Mouse (Mus musculus): ENCODE results near the gene Nps. TPM values are rescaled to one million over a fixed set of nuclear protein-coding genes. Genes with fewer than 3 reads are reported as not detected.

Nps gene
- polyA plus RNA-seq, 1 experiment from 2014 or later, result not detected

GRCm38 (mm10) chr7:135239441-135239840 is 19.1 kb upstream of the Nps start:
- WGBS, result 76% methylated on average over 4 of the region's 4 CpGs
- no peak overlapping the region for H3K4me2 ChIP-seq (ENCODE audit: low read depth, low read length)
- H3K27ac ChIP-seq (replicated peaks; ENCODE audit: low read depth, low read length), result no peak overlapping the region
- no peaks in the 10 kb centered on the region for H3K9me3 ChIP-seq (replicated peaks; ENCODE audit: control insufficient read depth, low read length)
- H3K36me3 ChIP-seq (replicated peaks; ENCODE audit: control insufficient read depth, insufficient read depth, low read depth, low read length), result no peaks in the 10 kb centered on the region
- no peaks in the 10 kb centered on the region for H3K27me3 ChIP-seq (ENCODE audit: control insufficient read depth, insufficient read depth, low read length)
- DNase-seq (ENCODE audit: low spot score) (no peak), ATAC-seq (replicated peaks; ENCODE audit: insufficient number of reproducible peaks, low FRiP score, low TSS enrichment, low read depth) (no peak)
- no peak overlapping the region for H3K9ac ChIP-seq (replicated peaks; ENCODE audit: low read length)
- H3K4me3 ChIP-seq (ENCODE audit: low read depth, low read length), result no peak overlapping the region
- no peaks in the 10 kb centered on the region for H3K4me1 ChIP-seq (ENCODE audit: control insufficient read depth, insufficient read depth, low read length)

GRCm38 (mm10) chr7:135240006-135240405 is 18.5 kb upstream of the Nps start:
- no peaks in the 10 kb centered on the region for H3K9me3 ChIP-seq (replicated peaks; ENCODE audit: control insufficient read depth, low read length)
- H3K4me1 ChIP-seq (ENCODE audit: control insufficient read depth, insufficient read depth, low read length), result no peaks in the 10 kb centered on the region
- ATAC-seq (replicated peaks; ENCODE audit: insufficient number of reproducible peaks, low FRiP score, low TSS enrichment, low read depth) (no peak), DNase-seq (ENCODE audit: low spot score) (no peak)
- no peak overlapping the region for H3K27ac ChIP-seq (replicated peaks; ENCODE audit: low read depth, low read length)
- WGBS, result 80% methylated on average over 6 of the region's 6 CpGs
- H3K27me3 ChIP-seq (ENCODE audit: control insufficient read depth, insufficient read depth, low read length), result no peaks in the 10 kb centered on the region
- no peak overlapping the region for H3K9ac ChIP-seq (replicated peaks; ENCODE audit: low read length)
- H3K36me3 ChIP-seq (replicated peaks; ENCODE audit: control insufficient read depth, insufficient read depth, low read depth, low read length), result no peaks in the 10 kb centered on the region
- no peak overlapping the region for H3K4me2 ChIP-seq (ENCODE audit: low read depth, low read length)
- H3K4me3 ChIP-seq (ENCODE audit: low read depth, low read length), result no peak overlapping the region

- H3K36me3 ChIP-seq (replicated peaks; ENCODE audit: control insufficient read depth, insufficient read depth, low read depth, low read length), result no peaks in the 10 kb centered on the region
- H3K4me3 ChIP-seq (ENCODE audit: low read depth, low read length), result no peak overlapping the region
- H3K27me3 ChIP-seq (ENCODE audit: control insufficient read depth, insufficient read depth, low read length), result no peaks in the 10 kb centered on the region
- 93% methylated on average over 2 of the region's 2 CpGs for WGBS
- no peaks in the 10 kb centered on the region for H3K9me3 ChIP-seq (replicated peaks; ENCODE audit: control insufficient read depth, low read length)
- H3K4me2 ChIP-seq (ENCODE audit: low read depth, low read length), result no peak overlapping the region
- DNase-seq (ENCODE audit: low spot score) (no peak), ATAC-seq (replicated peaks; ENCODE audit: insufficient number of reproducible peaks, low FRiP score, low TSS enrichment, low read depth) (no peak)
- no peak overlapping the region for H3K27ac ChIP-seq (replicated peaks; ENCODE audit: low read depth, low read length)
- no peak overlapping the region for H3K9ac ChIP-seq (replicated peaks; ENCODE audit: low read length)
- H3K4me1 ChIP-seq (ENCODE audit: control insufficient read depth, insufficient read depth, low read length), result no peaks in the 10 kb centered on the region
These were observed 17.9 kb upstream of the Nps start for GRCm38 (mm10) chr7:135240636-135241035.

GRCm38 (mm10) chr7:135244171-135244880 is 14.2 kb upstream of the Nps start:
- H3K9ac ChIP-seq (replicated peaks; ENCODE audit: low read length), result no peak overlapping the region
- ATAC-seq (replicated peaks; ENCODE audit: insufficient number of reproducible peaks, low FRiP score, low TSS enrichment, low read depth) (no peak), DNase-seq (ENCODE audit: low spot score) (no peak)
- no peak overlapping the region for H3K4me2 ChIP-seq (ENCODE audit: low read depth, low read length)
- no peaks in the 10 kb centered on the region for H3K36me3 ChIP-seq (replicated peaks; ENCODE audit: control insufficient read depth, insufficient read depth, low read depth, low read length)
- H3K27me3 ChIP-seq (ENCODE audit: control insufficient read depth, insufficient read depth, low read length), result no peaks in the 10 kb centered on the region
- no peak overlapping the region for H3K4me3 ChIP-seq (ENCODE audit: low read depth, low read length)
- no peaks in the 10 kb centered on the region for H3K9me3 ChIP-seq (replicated peaks; ENCODE audit: control insufficient read depth, low read length)
- no peak overlapping the region for H3K27ac ChIP-seq (replicated peaks; ENCODE audit: low read depth, low read length)
- 81% methylated on average over 9 of the region's 9 CpGs for whole genome bisulfite sequencing
- no peaks in the 10 kb centered on the region for H3K4me1 ChIP-seq (ENCODE audit: control insufficient read depth, insufficient read depth, low read length)

GRCm38 (mm10) chr7:135246386-135246785 is 12.1 kb upstream of the Nps start:
- Histone ChIP-seq H3K9ac (replicated peaks; ENCODE audit: low read length) (no peak overlapping the region), H3K36me3 (replicated peaks; ENCODE audit: control insufficient read depth, insufficient read depth, low read depth, low read length) (no peaks in the 10 kb centered on the region), H3K27me3 (ENCODE audit: control insufficient read depth, insufficient read depth, low read length) (no peaks in the 10 kb centered on the region), H3K4me1 (ENCODE audit: control insufficient read depth, insufficient read depth, low read length) (no peaks in the 10 kb centered on the region), H3K4me3 (ENCODE audit: low read depth, low read length) (no peak overlapping the region), H3K9me3 (replicated peaks; ENCODE audit: control insufficient read depth, low read length) (no peaks in the 10 kb centered on the region), H3K27ac (replicated peaks; ENCODE audit: low read depth, low read length) (no peak overlapping the region), H3K4me2 (ENCODE audit: low read depth, low read length) (no peak overlapping the region)
- ATAC-seq (replicated peaks; ENCODE audit: insufficient number of reproducible peaks, low FRiP score, low TSS enrichment, low read depth) (no peak), DNase-seq (ENCODE audit: low spot score) (no peak)
- 78% methylated on average over 5 of the region's 5 CpGs for WGBS

- Histone ChIP-seq H3K4me1 (ENCODE audit: control insufficient read depth, insufficient read depth, low read length) (no peaks in the 10 kb centered on the region), H3K36me3 (replicated peaks; ENCODE audit: control insufficient read depth, insufficient read depth, low read depth, low read length) (no peaks in the 10 kb centered on the region), H3K4me2 (ENCODE audit: low read depth, low read length) (no peak overlapping the region), H3K27ac (replicated peaks; ENCODE audit: low read depth, low read length) (no peak overlapping the region), H3K4me3 (ENCODE audit: low read depth, low read length) (no peak overlapping the region), H3K9ac (replicated peaks; ENCODE audit: low read length) (no peak overlapping the region), H3K27me3 (ENCODE audit: control insufficient read depth, insufficient read depth, low read length) (no peaks in the 10 kb centered on the region), H3K9me3 (replicated peaks; ENCODE audit: control insufficient read depth, low read length) (no peaks in the 10 kb centered on the region)
- DNase-seq (ENCODE audit: low spot score) (no peak), ATAC-seq (replicated peaks; ENCODE audit: insufficient number of reproducible peaks, low FRiP score, low TSS enrichment, low read depth) (no peak)
- 94% methylated on average over 2 of the region's 2 CpGs for WGBS
These were observed 5.3 kb upstream of the Nps start for GRCm38 (mm10) chr7:135253249-135253648.

GRCm38 (mm10) chr7:135254423-135254822 is 4.1 kb upstream of the Nps start:
- H3K9ac ChIP-seq (replicated peaks; ENCODE audit: low read length), result no peak overlapping the region
- no peaks in the 10 kb centered on the region for H3K4me1 ChIP-seq (ENCODE audit: control insufficient read depth, insufficient read depth, low read length)
- 86% methylated on average over 2 of the region's 2 CpGs for WGBS
- no peak overlapping the region for H3K4me2 ChIP-seq (ENCODE audit: low read depth, low read length)
- H3K27me3 ChIP-seq (ENCODE audit: control insufficient read depth, insufficient read depth, low read length), result no peaks in the 10 kb centered on the region
- ATAC-seq (replicated peaks; ENCODE audit: insufficient number of reproducible peaks, low FRiP score, low TSS enrichment, low read depth) (no peak), DNase-seq (ENCODE audit: low spot score) (no peak)
- no peak overlapping the region for H3K27ac ChIP-seq (replicated peaks; ENCODE audit: low read depth, low read length)
- H3K9me3 ChIP-seq (replicated peaks; ENCODE audit: control insufficient read depth, low read length), result no peaks in the 10 kb centered on the region
- H3K4me3 ChIP-seq (ENCODE audit: low read depth, low read length), result no peak overlapping the region
- H3K36me3 ChIP-seq (replicated peaks; ENCODE audit: control insufficient read depth, insufficient read depth, low read depth, low read length), result no peaks in the 10 kb centered on the region

GRCm38 (mm10) chr7:135271011-135271410 is 12.5 kb downstream of the Nps start:
- Histone ChIP-seq H3K36me3 (replicated peaks; ENCODE audit: control insufficient read depth, insufficient read depth, low read depth, low read length) (no peaks in the 10 kb centered on the region), H3K9ac (replicated peaks; ENCODE audit: low read length) (no peak overlapping the region), H3K4me2 (ENCODE audit: low read depth, low read length) (no peak overlapping the region), H3K4me1 (ENCODE audit: control insufficient read depth, insufficient read depth, low read length) (no peaks in the 10 kb centered on the region), H3K9me3 (replicated peaks; ENCODE audit: control insufficient read depth, low read length) (no peaks in the 10 kb centered on the region), H3K27ac (replicated peaks; ENCODE audit: low read depth, low read length) (no peak overlapping the region), H3K27me3 (ENCODE audit: control insufficient read depth, insufficient read depth, low read length) (no peaks in the 10 kb centered on the region), H3K4me3 (ENCODE audit: low read depth, low read length) (no peak overlapping the region)
- DNase-seq (ENCODE audit: low spot score) (no peak), ATAC-seq (replicated peaks; ENCODE audit: insufficient number of reproducible peaks, low FRiP score, low TSS enrichment, low read depth) (no peak)
- WGBS, result 82% methylated on average over 5 of the region's 5 CpGs
